20 mouse cellular contexts compared by ENCODE assay signal in the genomic region with DNA sequence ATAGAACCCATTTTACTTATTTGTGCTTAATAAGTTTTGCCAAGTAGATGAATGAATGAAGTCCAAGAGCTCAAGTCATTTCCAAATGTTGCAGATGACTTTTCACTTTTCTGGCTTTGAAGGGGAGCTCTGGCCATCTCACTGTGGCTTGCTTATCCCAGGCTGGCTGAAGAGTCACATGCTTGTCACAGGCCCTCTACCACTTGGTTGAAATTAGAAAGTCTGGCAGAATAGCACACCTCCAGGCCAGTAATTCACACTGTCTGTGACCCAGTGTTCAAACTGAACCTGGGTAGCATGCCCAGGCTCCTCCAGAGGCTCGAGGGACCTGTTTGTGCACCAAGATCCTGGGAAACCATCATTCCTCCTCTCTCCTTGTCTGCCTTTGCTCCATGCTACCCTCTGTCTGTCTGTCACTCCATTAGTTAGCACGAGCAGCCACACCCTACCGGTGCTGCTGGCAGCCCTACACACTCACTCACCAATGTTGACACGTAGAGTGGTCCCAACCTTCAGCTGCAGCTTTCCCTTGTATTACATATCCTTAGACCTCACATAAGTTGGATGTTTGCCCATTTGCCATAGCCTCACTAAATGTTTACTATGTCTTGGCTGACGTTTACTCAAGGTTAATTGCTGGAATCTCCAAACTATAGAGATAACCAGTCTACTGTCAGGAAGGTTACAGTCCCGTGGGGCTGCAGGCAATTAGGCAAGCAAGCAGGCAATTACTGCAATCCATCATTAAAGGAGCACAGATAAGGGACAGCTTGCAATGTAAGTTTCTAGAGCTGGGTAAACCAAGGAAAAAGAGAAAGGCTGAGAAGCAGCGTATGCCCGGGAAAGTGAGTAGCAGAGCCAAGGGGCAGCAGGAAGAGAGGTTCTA. TPM values are rescaled to one million over a fixed set of nuclear protein-coding genes. Genes with fewer than 3 reads are reported as not detected.
DNase-seq lines count a peak whose midpoint lies in the region; ATAC-seq and TF ChIP-seq lines count a peak whose summit lies in the region.
"Had no signal": no experiment of that assay in that cellular context is flagged by ENCODE, and none has a peak within 500 bp of the region (broad histone marks: within the 10 kb centered on the region; RNA-seq: fewer than 3 reads in every experiment).

No protein-coding gene starts in this region.

- peak; percentile 47 to 52 for DNase-seq in heart, adult 18-20 months
- DNase-seq in limb, embryonic 10.5 days (ENCODE audit: low spot score), result no peak
- no peak for DNase-seq in stomach, postnatal 0 days (ENCODE audit: low spot score)
- no peak for DNase-seq in layer of hippocampus, postnatal 14 days (ENCODE audit: low spot score in 2 of 2)
- DNase-seq in forebrain, embryonic 10.5 days (ENCODE audit: extremely low spot score, low spot score), result no peak
- DNase-seq: cerebellum, adult 2 months; cerebellum, postnatal 36 days; gastrocnemius, postnatal 36 days; kidney, adult 11 months; lung, postnatal 36 days; retina, postnatal 1 day had no signal

- TF ChIP-seq CTCF in stomach, postnatal 0 days (IDR thresholded peaks at IDR 0.05; ENCODE audit: low read depth), result no peak

- no peak overlapping the region; the same call in 1 of the 2 replicates for H3K9ac ChIP-seq in heart, embryonic 11.5 days (ENCODE audit: low read depth, low read length)
- H3K9ac ChIP-seq in limb, embryonic 15.5 days, result peak overlapping the region; percentile 8; the same call in 1 of the 2 replicates
- H3K9ac ChIP-seq in stomach, embryonic 14.5 days (replicated peaks; ENCODE audit: low read depth, low read length), result no peak overlapping the region
- no peak overlapping the region for H3K9ac ChIP-seq in stomach, postnatal 0 days (ENCODE audit: low read length)
- H3K9ac ChIP-seq: heart, embryonic 15.5 days had no signal

- H3K36me3 ChIP-seq in heart, embryonic 11.5 days (ENCODE audit: control insufficient read depth, insufficient read depth, low read length), result no peaks in the 10 kb centered on the region
- no peaks in the 10 kb centered on the region for H3K36me3 ChIP-seq in limb, embryonic 15.5 days
- H3K36me3 ChIP-seq in limb, embryonic 10.5 days, result no peaks in the 10 kb centered on the region
- H3K36me3 ChIP-seq in stomach, embryonic 14.5 days (ENCODE audit: control insufficient read depth, insufficient read depth, low read length), result no peaks in the 10 kb centered on the region
- H3K36me3 ChIP-seq in stomach, postnatal 0 days (ENCODE audit: control insufficient read depth, insufficient read depth, low read length), result no peaks in the 10 kb centered on the region
- H3K36me3 ChIP-seq in forebrain, embryonic 10.5 days (replicated peaks), result no peaks in the 10 kb centered on the region
- H3K36me3 ChIP-seq: heart, embryonic 15.5 days had no signal

- H3K4me2 ChIP-seq in heart, embryonic 11.5 days, result no peak overlapping the region
- H3K4me2 ChIP-seq in limb, embryonic 15.5 days, result no peak overlapping the region
- no peak overlapping the region for H3K4me2 ChIP-seq in stomach, embryonic 14.5 days (replicated peaks; ENCODE audit: low read depth, low read length)
- H3K4me2 ChIP-seq in stomach, postnatal 0 days (replicated peaks; ENCODE audit: low read depth), result no peak overlapping the region
- H3K4me2 ChIP-seq: heart, embryonic 15.5 days had no signal

- no peak overlapping the region for H3K4me3 ChIP-seq in heart, embryonic 11.5 days (ENCODE audit: low read depth, low read length)
- no peak overlapping the region for H3K4me3 ChIP-seq in limb, embryonic 15.5 days
- no peak overlapping the region for H3K4me3 ChIP-seq in limb, embryonic 10.5 days
- no peak overlapping the region for H3K4me3 ChIP-seq in stomach, embryonic 14.5 days (ENCODE audit: low read depth, low read length)
- H3K4me3 ChIP-seq in stomach, postnatal 0 days (ENCODE audit: low read depth, low read length), result no peak overlapping the region
- no peak overlapping the region for H3K4me3 ChIP-seq in forebrain, embryonic 10.5 days
- H3K4me3 ChIP-seq: erythroblast, embryonic 14.5 days; heart, embryonic 15.5 days; layer of hippocampus, adult 2 months had no signal

- peaks cover 20% of the 10 kb centered on the region for H3K4me1 ChIP-seq in heart, embryonic 11.5 days (ENCODE audit: control insufficient read depth, insufficient read depth, low read length)
- H3K4me1 ChIP-seq in limb, embryonic 15.5 days, result peaks cover 7% of the 10 kb centered on the region; the same call in 1 of the 2 replicates
- peaks cover 14% of the 10 kb centered on the region for H3K4me1 ChIP-seq in limb, embryonic 10.5 days
- peaks cover 23% of the 10 kb centered on the region; the same call in 1 of the 2 replicates for H3K4me1 ChIP-seq in stomach, embryonic 14.5 days (ENCODE audit: control insufficient read depth, insufficient read depth, low read length)
- H3K4me1 ChIP-seq in stomach, postnatal 0 days (replicated peaks; ENCODE audit: control insufficient read depth, insufficient read depth), result peaks cover 3% of the 10 kb centered on the region
- peaks cover 6% of the 10 kb centered on the region; the same call in 1 of the 2 replicates for H3K4me1 ChIP-seq in forebrain, embryonic 10.5 days

- 33% methylated on average over 8 of the region's 8 CpGs for WGBS in heart, embryonic 11.5 days (ENCODE audit: insufficient replicate concordance)
- 41% methylated on average over 8 of the region's 8 CpGs for WGBS in limb, embryonic 15.5 days
- WGBS in limb, embryonic 10.5 days, result 47% methylated on average over 8 of the region's 8 CpGs
- WGBS in stomach, embryonic 14.5 days, result 8% methylated on average over 8 of the region's 8 CpGs
- 22% methylated on average over 8 of the region's 8 CpGs for WGBS in stomach, postnatal 0 days
- whole genome bisulfite sequencing in forebrain, embryonic 10.5 days, result 84% methylated on average over 8 of the region's 8 CpGs

- ATAC-seq in heart, embryonic 11.5 days (replicated peaks; ENCODE audit: insufficient number of reproducible peaks, low FRiP score, low TSS enrichment), result no peak
- no peak for ATAC-seq in limb, embryonic 15.5 days (ENCODE audit: insufficient number of reproducible peaks, low FRiP score, low TSS enrichment, low read depth)
- peak; percentile 59 for ATAC-seq in stomach, embryonic 14.5 days (ENCODE audit: insufficient number of reproducible peaks, insufficient read depth, low FRiP score, low read depth)
- ATAC-seq in stomach, postnatal 0 days (ENCODE audit: low FRiP score, low TSS enrichment), result no peak
- ATAC-seq: forebrain, embryonic 14.5 days had no signal

- no peaks in the 10 kb centered on the region for H3K27me3 ChIP-seq in heart, embryonic 11.5 days (ENCODE audit: control insufficient read depth, insufficient read depth, low read length)
- H3K27me3 ChIP-seq in limb, embryonic 15.5 days, result no peaks in the 10 kb centered on the region
- 0 out of 2 replicates have a peak, but pooled peaks cover 13% of the 10 kb centered on the region for H3K27me3 ChIP-seq in limb, embryonic 10.5 days (ENCODE audit: low read depth, poor library complexity, severe bottlenecking)
- H3K27me3 ChIP-seq in stomach, embryonic 14.5 days (ENCODE audit: control insufficient read depth, insufficient read depth, low read length), result no peaks in the 10 kb centered on the region
- H3K27me3 ChIP-seq in stomach, postnatal 0 days (ENCODE audit: control insufficient read depth, insufficient read depth, low read length), result no peaks in the 10 kb centered on the region
- peaks cover 5% of the 10 kb centered on the region; the same call in 1 of the 2 replicates for H3K27me3 ChIP-seq in forebrain, embryonic 10.5 days (ENCODE audit: poor library complexity, severe bottlenecking)
- H3K27me3 ChIP-seq: heart, embryonic 15.5 days had no signal

- TF ChIP-seq EP300 in stomach, postnatal 0 days (optimal IDR thresholded peaks at IDR 0.05), result no peak

- H3K9me3 ChIP-seq in heart, embryonic 11.5 days (replicated peaks; ENCODE audit: control insufficient read depth, low read length), result no peaks in the 10 kb centered on the region
- H3K9me3 ChIP-seq in limb, embryonic 15.5 days, result no peaks in the 10 kb centered on the region
- H3K9me3 ChIP-seq in limb, embryonic 10.5 days (replicated peaks), result no peaks in the 10 kb centered on the region
- no peaks in the 10 kb centered on the region for H3K9me3 ChIP-seq in stomach, embryonic 14.5 days (ENCODE audit: control insufficient read depth, low read depth, low read length)
- no peaks in the 10 kb centered on the region for H3K9me3 ChIP-seq in stomach, postnatal 0 days (ENCODE audit: control insufficient read depth, low read length)
- H3K9me3 ChIP-seq in forebrain, embryonic 10.5 days, result no peaks in the 10 kb centered on the region
- H3K9me3 ChIP-seq: heart, embryonic 15.5 days had no signal

- H3K27ac ChIP-seq in heart, embryonic 11.5 days (ENCODE audit: low read depth, low read length), result no peak overlapping the region
- no peak overlapping the region for H3K27ac ChIP-seq in limb, embryonic 15.5 days
- no peak overlapping the region for H3K27ac ChIP-seq in limb, embryonic 10.5 days
- H3K27ac ChIP-seq in stomach, embryonic 14.5 days (ENCODE audit: low read length), result no peak overlapping the region
- no peak overlapping the region for H3K27ac ChIP-seq in stomach, postnatal 0 days (replicated peaks)
- no peak overlapping the region for H3K27ac ChIP-seq in forebrain, embryonic 10.5 days
- H3K27ac ChIP-seq: heart, embryonic 15.5 days; kidney, postnatal 0 days; layer of hippocampus, adult 2 months had no signal

RNA-seq across cellular contexts. Expression of a gene that starts 8.1 kb away (rescaled TPM):
- 10 to 100 TPM; 25.5 to 25.8 TPM for total RNA-seq in heart, adult 18-20 months (2021)
- 10.7 and 11.0 TPM in 2 replicates for polyA plus RNA-seq in heart, embryonic 11.5 days (2014; fragmentation: Nextera tagmentation; extraction: Ambion mirVana)
- polyA plus RNA-seq in limb, embryonic 15.5 days (2015; fragmentation: Nextera tagmentation; extraction: Ambion mirVana), result 17.0 and 20.7 TPM in 2 replicates
- polyA plus RNA-seq in limb, embryonic 10.5 days (2016; fragmentation: Nextera tagmentation; extraction: Ambion mirVana), result 3.4 and 4.6 TPM in 2 replicates
- 11.0 and 14.0 TPM in 2 replicates for polyA plus RNA-seq in stomach, embryonic 14.5 days (2014; fragmentation: Nextera tagmentation; extraction: Ambion mirVana)
- polyA plus RNA-seq in stomach, postnatal 0 days (2015; fragmentation: Nextera tagmentation; extraction: Ambion mirVana), result 13.1 and 14.7 TPM in 2 replicates
- 10 to 100 TPM; 11.9 to 13.3 TPM for total RNA-seq in layer of hippocampus, postnatal 14 days (2021)
- 4.6 and 4.8 TPM in 2 replicates for polyA plus RNA-seq in forebrain, embryonic 10.5 days (2016; fragmentation: Nextera tagmentation; extraction: Ambion mirVana)
- total RNA-seq: megakaryocyte-erythroid progenitor cell, adult 5-6 weeks had no signal

Comparison
In these comparisons a context has a peak if more than half of its experiments do, and no peak if none do; other contexts are left out.
1. DNase-seq: peak in heart, adult 18-20 months (2 of 2); none in limb, embryonic 10.5 days (single experiment), stomach, postnatal 0 days (single experiment), layer of hippocampus, postnatal 14 days (0 of 2) and forebrain, embryonic 10.5 days (single experiment).